In the genomic region with DNA sequence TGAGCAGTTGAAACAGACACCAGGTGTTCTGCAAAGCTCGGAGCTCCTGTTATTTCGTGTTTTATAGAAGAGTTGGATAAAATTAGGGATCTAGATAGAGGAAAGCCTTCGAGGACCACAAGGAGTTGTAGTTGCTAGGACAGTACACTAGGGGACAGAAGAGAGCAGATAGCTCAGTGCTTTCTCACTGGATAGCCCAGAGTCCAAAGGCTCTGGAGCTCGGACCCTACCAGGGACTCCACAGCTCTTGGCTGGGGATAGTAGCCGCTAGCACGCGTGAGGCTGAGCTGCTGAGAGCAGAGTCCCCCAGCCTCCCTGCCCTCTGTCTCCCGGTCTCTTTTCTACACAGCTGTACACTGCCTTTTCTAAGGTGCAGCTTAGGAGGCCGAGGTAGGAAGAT, we compare ENCODE assay signal across 8 mouse cellular contexts. TPM values are rescaled to one million over a fixed set of nuclear protein-coding genes. Genes with fewer than 3 reads are reported as not detected.
A peak's percentile ranks its signal among the peaks of the same experiment; 100 is the strongest.
DNase-seq lines count a peak whose midpoint lies in the region; ATAC-seq and TF ChIP-seq lines count a peak whose summit lies in the region.

No protein-coding gene starts in this region.

- no peaks in the 10 kb centered on the region for H3K9me3 ChIP-seq in CH12.LX (replicated peaks; ENCODE audit: low read length)

- no peak for TF ChIP-seq EP300 in CH12.LX (IDR thresholded peaks at IDR 0.05; ENCODE audit: low read length)

- peak; percentile 8 to 33 for DNase-seq in heart, adult 18-20 months
- no peak for DNase-seq in heart, postnatal 25 days (ENCODE audit: low spot score)
- peak; percentile 26 for DNase-seq in CH12.LX (ENCODE audit: extremely low read depth)
- DNase-seq in c-Kit-positive CD71-positive TER-119-positive erythroid progenitor cells, embryonic 14.5 days (ENCODE audit: low spot score), result peak; percentile 27
- peak; percentile 44 to 65 for DNase-seq in left cerebral cortex, postnatal 14 days (ENCODE audit: low spot score in 2 of 2)
- DNase-seq in urinary bladder, postnatal 4 days (ENCODE audit: low spot score in 2 of 2), result no peak

- TF ChIP-seq RAD21 in CH12.LX (IDR thresholded peaks at IDR 0.05; ENCODE audit: low read depth, low read length), result peak; percentile 60

- no peaks in the 10 kb centered on the region for H3K4me1 ChIP-seq in CH12.LX (ENCODE audit: control insufficient read depth in 1 of 2, insufficient read depth in 2 of 2)

- H3K4me3 ChIP-seq in CH12.LX (replicated peaks in 1 of 3; ENCODE audit: low read depth in 2 of 3, low read length in 2 of 3, poor library complexity in 1 of 3), result no peak overlapping the region

- ATAC-seq in granulocyte monocyte progenitor cell, adult 5-6 weeks (replicated peaks; ENCODE audit: poor library complexity, severe bottlenecking), result peak; percentile 82
- 0 out of 2 replicates have a peak, but pooled peaks have one; percentile 43 for ATAC-seq in monocyte, adult 5-6 weeks (replicated peaks; ENCODE audit: insufficient number of reproducible peaks, low FRiP score, low TSS enrichment, poor library complexity, severe bottlenecking)

- dilution Hi-C loops in CH12.LX (cut with MboI; ENCODE audit: extremely low pct_ligation_motif_present, extremely low pct_unique_long_range_greater_than_20kb, low sequenced_read_pairs), result no loop called here

- no peak for TF ChIP-seq POLR2A in CH12.LX (IDR thresholded peaks at IDR 0.05; ENCODE audit: low read depth, low read length)

- peak; percentile 81 to 100 for TF ChIP-seq CTCF in CH12.LX (conservative IDR thresholded peaks at IDR 0.05 in 1 of 2, IDR thresholded peaks at IDR 0.05 in 1 of 2; ENCODE audit: low read depth in 2 of 2, low read length in 2 of 2)

- H3K27me3 ChIP-seq in CH12.LX (replicated peaks), result peaks cover 39% of the 10 kb centered on the region

- no peak overlapping the region for H3K9ac ChIP-seq in CH12.LX (ENCODE audit: insufficient read depth, low read depth)

- in situ Hi-C loops in CH12.LX (cut with MboI; ENCODE audit: low pct_ligation_motif_present, low pct_unique_long_range_greater_than_20kb, low sequenced_read_pairs), result no loop called here

- no peak overlapping the region for H3K4me2 ChIP-seq in CH12.LX (ENCODE audit: insufficient read depth, low read depth, poor library complexity, severe bottlenecking)

- intact Hi-C loops in heart, postnatal 25 days (cut with DNase I), result loop anchor here (5.0 kb wide), 1 partner anchor 354 kb away; no protein-coding TSS in a partner anchor
- intact Hi-C loops in left cerebral cortex, postnatal 14 days (cut with DNase I), result loop anchor here (1.0 kb wide), 1 partner anchor 31 kb away; no protein-coding TSS in a partner anchor

- no peak overlapping the region for H3K27ac ChIP-seq in CH12.LX (ENCODE audit: insufficient read depth, low read depth)

- no peaks in the 10 kb centered on the region for H3K79me2 ChIP-seq in CH12.LX (replicated peaks; ENCODE audit: control insufficient read depth, extremely low read depth, insufficient read depth, poor library complexity, severe bottlenecking)

- H3K36me3 ChIP-seq in CH12.LX (replicated peaks in 1 of 2; ENCODE audit: control insufficient read depth in 1 of 2, insufficient read depth in 1 of 2, low read length in 1 of 2), result no peaks in the 10 kb centered on the region

TF ChIP-seq in CH12.LX, 34 proteins besides CTCF, POLR2A, EP300 and RAD21:
- peak; percentile 61 for TF ChIP-seq SMC3 (IDR thresholded peaks at IDR 0.05; ENCODE audit: low read depth, low read length)
- TF ChIP-seq HCFC1 (IDR thresholded peaks at IDR 0.05; ENCODE audit: low read depth, low read length), result no peak

RNA-seq across cellular contexts. Expression of a gene that starts 41.2 kb away (rescaled TPM):
- 100 to 1,000 TPM in 1 of 2 experiments, 10 to 100 TPM in 1; 83.8 to 111 TPM for total RNA-seq in heart, adult 18-20 months (2021)
- 10 to 100 TPM; 95.9 to 99.0 TPM for total RNA-seq in heart, postnatal 25 days (2021)
- 38.5 and 51.6 TPM in 2 replicates for total RNA-seq in CH12.LX (2012; rRNA removed)
- 72.8 and 79.5 TPM in 2 replicates for total RNA-seq in CH12.LX (2014; rRNA removed)
- 112 and 123 TPM in 2 replicates for polyA plus RNA-seq in CH12.LX (2012; ENCODE audit: insufficient read length, low read depth)
- 50.7 and 56.1 TPM in 2 replicates for total RNA-seq in granulocyte monocyte progenitor cell, adult 5-6 weeks (2014; fragmentation: Nextera tagmentation)
- 27.2 and 29.8 TPM in 2 replicates for total RNA-seq in granulocyte monocyte progenitor cell, adult 5-6 weeks (2017)
- total RNA-seq in left cerebral cortex, postnatal 14 days (2021), result 10 to 100 TPM; 62.5 to 64.1 TPM
- 6.8 to 10.9 TPM (median 10.2 TPM) in 3 replicates for total RNA-seq in monocyte, adult 5-6 weeks (2017)

Comparison
In these comparisons a context has a peak if more than half of its experiments do, and no peak if none do; other contexts are left out.
1. DNase-seq: peak in heart, adult 18-20 months (2 of 2), CH12.LX (single experiment), c-Kit-positive CD71-positive TER-119-positive erythroid progenitor cells, embryonic 14.5 days (single experiment) and left cerebral cortex, postnatal 14 days (2 of 2); none in heart, postnatal 25 days (single experiment) and urinary bladder, postnatal 4 days (0 of 2).